Mouse (Mus musculus) kidney, adult 18-20 months (tissue): ENCODE measurements at regions not wholly inside any gene's neighbourhood (a gene's known extent, or its start where the extent isn't known, plus 50 kb on each side); places are given as distances from the start of the nearest gene placed in this dataset.

ENCODE experiments used
- DNase-seq: peaks from one replicate; pipeline ENCODE4 v3.0.0; 2021

GRCm38 (mm10) chr13:97604451-97604850 is 156.0 kb downstream of the Gm10260 start:
- DNase-seq, result no peak

- DNase-seq, result no peak
Measured at GRCm38 (mm10) chr13:97601135-97601730, 159.2 kb downstream of the Gm10260 start.

- DNase-seq, result no peak
Measured at GRCm38 (mm10) chr13:97600136-97600535, 160.3 kb downstream of the Gm10260 start.

GRCm38 (mm10) chr13:97598507-97599431 is 161.7 kb downstream of the Gm10260 start:
- DNase-seq, result peak; percentile 10

GRCm38 (mm10) chr13:97594851-97595250 is 165.6 kb downstream of the Gm10260 start:
- no peak for DNase-seq

GRCm38 (mm10) chr13:97589626-97590025 is 170.8 kb downstream of the Gm10260 start:
- no peak for DNase-seq

GRCm38 (mm10) chr13:97588085-97588484 is 172.3 kb downstream of the Gm10260 start:
- DNase-seq, result no peak

- no peak for DNase-seq
Measured at GRCm38 (mm10) chr13:97587088-97587487, 173.3 kb downstream of the Gm10260 start.

- DNase-seq, result no peak
Measured at GRCm38 (mm10) chr13:97584045-97584444, 176.4 kb downstream of the Gm10260 start.

GRCm38 (mm10) chr13:97581380-97581779 is 179.1 kb downstream of the Gm10260 start:
- DNase-seq, result no peak

- peak; percentile 22 for DNase-seq
Measured at GRCm38 (mm10) chr13:97580241-97580874, 180.1 kb downstream of the Gm10260 start.

- DNase-seq, result no peak
Measured at GRCm38 (mm10) chr13:97578595-97578994, 181.8 kb downstream of the Gm10260 start.

- DNase-seq, result no peak
Measured at GRCm38 (mm10) chr13:97577081-97577785, 183.2 kb downstream of the Gm10260 start.

- DNase-seq, result no peak
Measured at GRCm38 (mm10) chr13:97573601-97574000, 186.8 kb downstream of the Gm10260 start.

GRCm38 (mm10) chr13:97572352-97572751 is 188.1 kb downstream of the Gm10260 start:
- DNase-seq, result no peak

GRCm38 (mm10) chr13:97570009-97570408 is 190.4 kb downstream of the Gm10260 start:
- DNase-seq, result no peak

GRCm38 (mm10) chr13:97567632-97568031 is 192.8 kb downstream of the Gm10260 start:
- DNase-seq, result no peak

- no peak for DNase-seq
Measured at GRCm38 (mm10) chr13:97566071-97566470, 194.4 kb downstream of the Gm10260 start.

- no peak for DNase-seq
Measured at GRCm38 (mm10) chr13:97562241-97562640, 198.2 kb downstream of the Gm10260 start.

- no peak for DNase-seq
Measured at GRCm38 (mm10) chr13:97560789-97561188, 199.6 kb downstream of the Gm10260 start.

- no peak for DNase-seq
Measured at GRCm38 (mm10) chr13:97559611-97560385, 200.6 kb downstream of the Gm10260 start.

- no peak for DNase-seq
Measured at GRCm38 (mm10) chr13:97558884-97559283, 201.5 kb downstream of the Gm10260 start.
